Mouse (Mus musculus) bone marrow macrophage, adult 2 months (primary cell): ENCODE measurements around the gene Arid4b. TPM values are rescaled to one million over a fixed set of nuclear protein-coding genes. Genes with fewer than 3 reads are reported as not detected.

ENCODE experiments used
- H3K27ac ChIP-seq: 2 replicates; pipeline ENCODE4 v1.5.1; 2012; ENCODE audit warnings: low read depth, low read length; ENCODE audit not compliant: insufficient read depth
- H3K4me1 ChIP-seq: 2 replicates; pipeline ENCODE4 v1.6.1; 2012; ENCODE audit warnings: low read length; ENCODE audit not compliant: control insufficient read depth, insufficient read depth
- H3K4me3 ChIP-seq: 2 replicates; pipeline ENCODE4 v1.5.1; 2012; ENCODE audit warnings: mild to moderate bottlenecking, low read length, moderate library complexity; ENCODE audit not compliant: insufficient read depth
- CTCF ChIP-seq: IDR thresholded peaks from 2 replicates; pipeline ENCODE4 v1.5.1; 2012; ENCODE audit warnings: low read depth, mild to moderate bottlenecking, low read length, moderate library complexity
- POLR2A ChIP-seq: IDR thresholded peaks from 2 replicates; pipeline ENCODE4 v1.6.1; 2012; ENCODE audit warnings: mild to moderate bottlenecking, low read depth, low read length, borderline replicate concordance
- polyA plus RNA-seq: library from polyadenylated mRNA; stranded (reverse); fragments of >200 nt; gene quantifications from 2 replicates; pipeline ENCODE4 v1.2.4, GENCODE M21; 2012; ENCODE audit not compliant: missing spikeins, insufficient read depth, insufficient read length

Arid4b gene
- polyA plus RNA-seq, 1 experiment: 28.0 TPM

DNA sequence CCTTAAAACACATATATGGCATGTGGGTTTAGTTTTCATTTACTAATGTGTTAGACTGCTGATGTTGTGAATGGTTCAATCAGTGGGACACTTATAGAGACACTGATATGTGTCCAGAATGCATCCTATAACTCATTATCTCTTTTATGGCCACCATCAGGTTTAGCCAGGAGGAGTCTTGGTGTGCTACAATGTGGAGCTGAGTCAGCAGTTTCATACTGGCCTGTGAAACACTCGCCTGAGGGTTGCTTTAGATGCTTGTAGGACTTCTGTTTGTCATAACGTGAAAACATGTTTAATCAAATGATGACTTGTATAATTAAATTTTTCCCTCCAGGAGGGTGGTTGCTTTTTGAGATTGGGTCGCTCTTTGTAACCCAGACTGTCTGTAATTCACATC, 116.6 kb downstream of the Arid4b start:
- no peaks in the 10 kb centered on the region for H3K4me1 ChIP-seq
- H3K4me3 ChIP-seq: no peak overlapping the region
- TF ChIP-seq CTCF: no peak
- TF ChIP-seq POLR2A: no peak
- H3K27ac ChIP-seq: no peak overlapping the region

GRCm38 (mm10) chr13:14245946-14246345, 182.9 kb downstream of the Arid4b start:
- Histone ChIP-seq H3K4me1 (no peaks in the 10 kb centered on the region), H3K4me3 (no peak overlapping the region), H3K27ac (no peak overlapping the region)
- no peak for TF ChIP-seq CTCF
- TF ChIP-seq POLR2A: no peak

Other genes with a start within 250 kb of the Arid4b start
- gene B3galnt2, start 108.8 kb upstream of the Arid4b start, polyA plus RNA-seq: 9.8 and 11.5 TPM in 2 replicates
- gene Tbce, start 23.6 kb upstream of the Arid4b start, polyA plus RNA-seq: 65.1 and 107 TPM in 2 replicates
- gene Ggps1, start 256 bp downstream of the Arid4b start, polyA plus RNA-seq: 26.6 and 29.9 TPM in 2 replicates